Mouse (Mus musculus) neural tube, embryonic 14.5 days (tissue): Measurements from ENCODE around the gene Pcdh15. TPM values are rescaled to one million over a fixed set of nuclear protein-coding genes. Genes with fewer than 3 reads are reported as not detected.

Source experiments
- ATAC-seq: fragments of 200-750 bp; cut with Nextera tagmentation; 2 replicates; pipeline ENCODE4 v1.8.0; 2017; ENCODE audit warnings: low read depth, mild to moderate bottlenecking, moderate TSS enrichment, moderate library complexity
- H3K27ac ChIP-seq: fragments of 300-500 bp; sonication (generic); 2 replicates; pipeline ENCODE4 v1.5.1; 2014; ENCODE audit warnings: low read depth, mild to moderate bottlenecking, control low read depth, low read length, moderate library complexity, mixed read lengths
- H3K27me3 ChIP-seq: fragments of 300-500 bp; sonication (generic); 2 replicates; pipeline ENCODE4 v1.6.1; 2014; ENCODE audit warnings: low read length; ENCODE audit not compliant: control insufficient read depth, insufficient read depth
- H3K36me3 ChIP-seq: fragments of 300-500 bp; sonication (generic); 2 replicates; pipeline ENCODE4 v1.6.1; 2014; ENCODE audit warnings: low read length, mixed read lengths; ENCODE audit not compliant: control insufficient read depth, insufficient read depth
- H3K4me1 ChIP-seq: fragments of 300-500 bp; sonication (generic); 2 replicates; pipeline ENCODE4 v1.6.1; 2014; ENCODE audit warnings: low read length; ENCODE audit not compliant: control insufficient read depth, insufficient read depth
- H3K4me2 ChIP-seq: fragments of 300-500 bp; sonication (generic); 2 replicates; pipeline ENCODE4 v1.6.1; 2014; ENCODE audit warnings: mild to moderate bottlenecking, low read depth, low read length, control low read depth
- H3K4me3 ChIP-seq: fragments of 300-500 bp; sonication (generic); 2 replicates; pipeline ENCODE4 v1.5.1; 2014; ENCODE audit warnings: low read depth, low read length, control low read depth, mixed read lengths
- H3K9ac ChIP-seq: fragments of 300-500 bp; sonication (generic); replicated peaks from 2 replicates; pipeline ENCODE4 v1.6.1; 2014; ENCODE audit warnings: low read depth, mild to moderate bottlenecking, control low read depth, low read length, mixed read lengths
- H3K9me3 ChIP-seq: fragments of 300-500 bp; sonication (generic); 2 replicates; pipeline ENCODE4 v1.6.1; 2016; ENCODE audit warnings: low read length; ENCODE audit not compliant: control insufficient read depth
- WGBS: fragments of 180-500 bp; shearing (Covaris S2); extraction: QIAGEN DNeasy Blood & Tissue Kit; methylation state at CpG from one replicate; pipeline ENCODE4 v1.1.7; 2014; 5-methylcytosine and 5-hydroxymethylcytosine counted together
- polyA plus RNA-seq: library from polyadenylated mRNA; unstranded; fragments of >200 nt; fragmentation: Nextera tagmentation; extraction: Ambion mirVana; gene quantifications from 2 replicates; pipeline ENCODE4 v1.2.1, GENCODE M21; 2014

Pcdh15 gene
- polyA plus RNA-seq, 1 experiment from 2014 or later: 23.0 TPM

DNA sequence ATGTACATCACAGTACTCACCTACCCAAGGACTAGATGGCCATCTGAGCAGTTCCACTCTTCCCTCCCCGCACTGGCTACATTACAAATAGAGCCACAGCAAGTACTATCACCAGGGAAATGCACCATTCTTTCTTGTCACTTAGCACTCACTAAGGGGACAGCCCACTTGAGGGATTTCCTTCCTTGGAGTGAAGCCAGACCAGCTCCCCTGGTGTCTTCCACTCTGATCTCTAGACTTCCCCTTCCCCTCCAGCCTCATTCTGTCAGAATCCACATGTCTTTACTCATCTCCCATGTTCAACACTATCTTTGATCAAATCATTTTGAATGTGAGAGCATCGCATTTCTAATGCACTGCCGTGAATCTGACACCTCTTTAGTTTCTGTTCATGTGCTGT is 1413.2 kb downstream of the Pcdh15 start:
- Histone ChIP-seq H3K4me2 (no peak overlapping the region), H3K36me3 (no peaks in the 10 kb centered on the region), H3K9me3 (no peaks in the 10 kb centered on the region), H3K4me3 (no peak overlapping the region), H3K4me1 (no peaks in the 10 kb centered on the region), H3K9ac (no peak overlapping the region), H3K27ac (no peak overlapping the region), H3K27me3 (no peaks in the 10 kb centered on the region)
- ATAC-seq: no peak
- WGBS: 68% methylated on average over 3 of the region's 3 CpGs

DNA sequence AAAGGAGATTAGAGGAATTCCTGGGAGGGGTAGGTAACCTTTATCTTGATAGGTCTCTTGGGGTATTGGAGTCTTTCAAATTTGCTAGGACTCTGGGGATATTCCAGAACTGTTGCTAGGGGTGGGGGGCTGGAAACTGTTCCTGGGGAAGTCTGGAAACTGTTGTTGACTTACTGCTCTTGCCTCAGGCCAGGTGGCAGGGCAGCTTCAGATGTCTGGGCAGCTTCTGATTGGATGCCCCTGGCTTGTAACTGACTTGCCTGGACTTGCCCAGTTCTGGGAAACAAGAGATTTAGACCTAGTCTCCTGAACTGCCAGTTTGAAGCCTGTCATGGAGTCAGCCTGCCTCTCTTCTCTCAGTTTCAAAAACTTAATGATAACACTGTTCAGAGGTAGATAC is 1414.6 kb downstream of the Pcdh15 start:
- H3K9me3 ChIP-seq: no peaks in the 10 kb centered on the region
- H3K4me2 ChIP-seq: no peak overlapping the region

DNA sequence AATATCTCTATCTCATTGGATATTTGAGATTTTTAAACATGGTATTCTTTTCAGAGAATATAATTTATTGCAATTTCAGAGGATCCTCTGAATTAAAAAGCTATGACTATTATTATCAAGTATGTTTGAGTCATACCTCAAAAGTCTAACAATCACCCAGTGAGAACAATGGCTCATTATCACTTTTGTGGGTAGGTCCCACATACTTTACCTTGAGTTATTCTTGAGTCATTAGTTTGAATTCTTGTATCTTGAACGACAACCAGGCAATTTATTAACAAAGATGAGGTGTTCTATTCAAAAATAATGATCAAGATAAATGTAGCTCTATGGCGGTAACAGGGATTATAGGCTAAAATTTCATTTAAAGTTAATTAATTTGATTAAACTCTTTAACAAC is 1439.2 kb downstream of the Pcdh15 start:
- no peaks in the 10 kb centered on the region for H3K27me3 ChIP-seq
- no peaks in the 10 kb centered on the region for H3K36me3 ChIP-seq
- H3K4me1 ChIP-seq: no peaks in the 10 kb centered on the region
- no peaks in the 10 kb centered on the region for H3K9me3 ChIP-seq
- no peak overlapping the region for H3K9ac ChIP-seq
- ATAC-seq: no peak
- H3K4me2 ChIP-seq: no peak overlapping the region
- no peak overlapping the region for H3K27ac ChIP-seq
- 87% methylated on average over 2 of the region's 2 CpGs for WGBS
- H3K4me3 ChIP-seq: no peak overlapping the region

More for the DNA sequence above, 1414.6 kb downstream of the Pcdh15 start:
- H3K36me3 ChIP-seq: no peaks in the 10 kb centered on the region
- H3K27me3 ChIP-seq: no peaks in the 10 kb centered on the region
- H3K4me1 ChIP-seq: no peaks in the 10 kb centered on the region
- H3K9ac ChIP-seq: no peak overlapping the region
- H3K27ac ChIP-seq: no peak overlapping the region
- no peak overlapping the region for H3K4me3 ChIP-seq
- no peak for ATAC-seq

DNA sequence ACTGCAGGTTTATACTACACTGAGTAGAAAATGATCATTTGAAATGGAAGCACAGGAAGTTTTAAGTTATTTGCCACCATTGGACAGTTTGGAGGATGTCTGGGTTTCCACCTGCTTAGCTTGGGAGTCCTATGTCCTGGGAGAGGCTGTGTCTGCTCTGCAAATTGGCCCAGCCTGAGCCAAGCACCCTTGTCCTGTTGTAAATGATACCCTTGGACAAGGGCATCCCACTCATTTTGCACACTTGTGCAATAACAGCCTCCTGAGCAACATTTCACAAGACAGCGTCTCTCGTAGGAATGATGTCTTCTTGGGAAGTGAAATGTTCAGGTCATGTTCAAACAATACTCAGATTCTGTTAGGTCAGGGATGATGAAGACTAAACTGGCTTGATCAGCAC is 1456.2 kb downstream of the Pcdh15 start:
- no peak overlapping the region for H3K4me3 ChIP-seq
- no peak overlapping the region for H3K4me2 ChIP-seq
- H3K4me1 ChIP-seq: no peaks in the 10 kb centered on the region
- no peak overlapping the region for H3K27ac ChIP-seq
- H3K27me3 ChIP-seq: no peaks in the 10 kb centered on the region
- no peaks in the 10 kb centered on the region for H3K36me3 ChIP-seq
- H3K9ac ChIP-seq: no peak overlapping the region
- H3K9me3 ChIP-seq: no peaks in the 10 kb centered on the region
- WGBS: 45% methylated on average over 2 of the region's 2 CpGs
- no peak for ATAC-seq

DNA sequence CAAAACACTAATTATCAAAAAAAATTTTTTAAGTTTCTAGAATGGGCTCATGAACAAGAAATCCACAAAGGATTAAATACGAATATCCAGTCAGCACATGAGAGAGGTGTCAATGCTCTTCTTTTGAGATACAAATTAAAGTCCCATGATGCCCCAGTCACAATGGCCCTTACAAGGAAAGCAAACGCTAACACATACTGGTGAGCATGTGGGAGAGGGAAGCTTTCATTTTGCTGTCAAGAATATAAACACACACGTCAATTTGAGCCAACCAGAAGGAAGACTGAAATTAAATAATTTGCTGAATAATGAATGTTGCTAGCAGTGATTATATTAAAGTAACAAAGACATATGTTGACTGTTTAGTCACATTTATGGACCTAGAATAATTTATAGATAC is 1470.5 kb downstream of the Pcdh15 start:
- Histone ChIP-seq H3K9ac (no peak overlapping the region), H3K27me3 (no peaks in the 10 kb centered on the region), H3K9me3 (no peaks in the 10 kb centered on the region), H3K4me3 (no peak overlapping the region), H3K27ac (no peak overlapping the region), H3K36me3 (no peaks in the 10 kb centered on the region), H3K4me2 (no peak overlapping the region), H3K4me1 (no peaks in the 10 kb centered on the region)
- no peak for ATAC-seq
- WGBS: 77% methylated on average over 3 of the region's 3 CpGs

DNA sequence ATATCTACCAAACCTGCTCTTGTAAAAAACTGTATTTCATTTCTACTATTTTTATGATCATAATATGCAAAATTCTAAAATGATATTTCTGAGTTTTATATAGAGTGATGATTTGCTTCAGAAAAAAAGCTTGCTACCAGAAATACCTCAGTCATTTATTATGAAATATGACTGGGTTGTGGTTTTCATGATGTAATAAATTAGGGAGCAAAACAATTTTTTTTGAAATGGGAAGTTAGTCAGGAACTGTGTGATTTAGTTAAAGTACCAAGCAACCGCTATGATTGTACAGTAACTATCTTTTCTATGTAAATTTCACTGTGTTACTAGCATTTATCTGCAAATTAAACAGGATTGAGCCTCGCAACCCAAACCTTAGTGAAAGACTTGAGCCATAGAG is 1480.8 kb downstream of the Pcdh15 start:
- no peak for ATAC-seq
- H3K36me3 ChIP-seq: no peaks in the 10 kb centered on the region
- H3K27ac ChIP-seq: no peak overlapping the region
- 90% methylated on average over 2 of the region's 2 CpGs for WGBS
- H3K9me3 ChIP-seq: no peaks in the 10 kb centered on the region
- H3K9ac ChIP-seq: no peak overlapping the region
- no peak overlapping the region for H3K4me3 ChIP-seq
- H3K4me2 ChIP-seq: no peak overlapping the region
- no peaks in the 10 kb centered on the region for H3K27me3 ChIP-seq
- H3K4me1 ChIP-seq: no peaks in the 10 kb centered on the region

DNA sequence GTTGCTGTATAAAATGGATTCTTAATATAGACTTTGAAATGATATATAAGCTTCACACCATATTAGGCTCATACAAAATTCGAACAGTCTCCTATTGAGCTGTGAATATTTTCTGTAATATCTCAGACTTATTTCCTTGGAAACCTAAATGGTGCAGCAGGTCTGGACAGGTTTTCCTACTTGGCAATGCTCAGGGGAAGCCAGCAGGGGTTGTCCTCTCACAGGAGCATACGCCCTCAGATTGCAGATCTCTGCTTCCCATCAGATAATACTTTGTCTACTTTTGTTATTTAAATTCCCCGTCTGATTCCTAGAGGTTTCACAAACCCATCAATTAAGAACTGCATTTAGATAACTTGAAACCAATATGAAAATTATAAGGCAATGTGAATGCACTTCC is 1492.7 kb downstream of the Pcdh15 start:
- WGBS: 80% methylated on average over 3 of the region's 3 CpGs
- Histone ChIP-seq H3K36me3 (no peaks in the 10 kb centered on the region), H3K4me1 (no peaks in the 10 kb centered on the region), H3K9ac (no peak overlapping the region), H3K4me3 (no peak overlapping the region), H3K27ac (no peak overlapping the region), H3K9me3 (no peaks in the 10 kb centered on the region), H3K4me2 (no peak overlapping the region), H3K27me3 (no peaks in the 10 kb centered on the region)
- ATAC-seq: no peak

DNA sequence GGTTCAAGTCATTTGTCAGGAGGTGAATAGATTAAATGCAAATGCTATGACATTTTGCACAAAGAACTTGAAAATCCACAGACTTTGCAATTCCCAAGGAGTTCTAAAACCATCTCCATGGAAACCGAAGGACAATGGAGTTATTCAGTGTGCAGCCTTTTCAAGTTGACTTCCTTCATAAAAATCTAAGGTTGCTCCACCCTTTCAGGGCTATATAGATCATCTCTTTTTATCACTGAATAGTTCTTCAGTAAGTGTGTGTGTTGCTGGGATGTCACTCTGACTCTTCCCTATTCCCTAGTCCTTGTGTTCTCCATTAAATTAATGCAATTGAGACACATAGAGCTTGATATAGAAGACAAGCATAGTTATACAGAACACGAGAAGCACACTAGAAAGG is 1508.5 kb downstream of the Pcdh15 start:
- Histone ChIP-seq H3K9me3 (no peaks in the 10 kb centered on the region), H3K4me3 (no peak overlapping the region), H3K36me3 (no peaks in the 10 kb centered on the region), H3K4me2 (no peak overlapping the region), H3K27ac (no peak overlapping the region), H3K4me1 (no peaks in the 10 kb centered on the region), H3K27me3 (no peaks in the 10 kb centered on the region), H3K9ac (no peak overlapping the region)
- no peak for ATAC-seq
- 73% methylated on average over 2 of the region's 2 CpGs for WGBS

DNA sequence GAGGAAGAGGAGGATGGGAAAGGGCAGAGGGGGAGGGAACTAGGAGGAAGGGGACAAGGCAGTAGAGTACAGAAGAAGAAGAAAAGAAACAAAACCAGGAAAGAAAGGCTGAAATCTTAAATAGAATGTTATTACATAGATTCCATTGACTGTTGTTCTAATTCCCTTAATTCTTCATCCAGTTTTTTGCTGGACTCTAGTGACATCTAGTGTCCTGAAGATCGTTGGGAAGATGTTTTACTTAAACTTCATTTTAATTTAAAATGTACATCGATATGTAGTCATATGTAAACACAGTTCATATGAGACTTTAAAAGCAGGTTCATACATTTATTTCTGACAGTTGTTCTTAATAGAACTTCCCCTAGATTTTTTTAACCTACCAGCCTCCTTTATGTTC is 1522.7 kb downstream of the Pcdh15 start:
- no peaks in the 10 kb centered on the region for H3K4me1 ChIP-seq
- no peak for ATAC-seq
- no peak overlapping the region for H3K4me2 ChIP-seq
- no peak overlapping the region for H3K4me3 ChIP-seq
- H3K9ac ChIP-seq: no peak overlapping the region
- H3K9me3 ChIP-seq: no peaks in the 10 kb centered on the region
- no peaks in the 10 kb centered on the region for H3K27me3 ChIP-seq
- no peaks in the 10 kb centered on the region for H3K36me3 ChIP-seq
- no peak overlapping the region for H3K27ac ChIP-seq
- 72% methylated on average over 2 of the region's 2 CpGs for WGBS

DNA sequence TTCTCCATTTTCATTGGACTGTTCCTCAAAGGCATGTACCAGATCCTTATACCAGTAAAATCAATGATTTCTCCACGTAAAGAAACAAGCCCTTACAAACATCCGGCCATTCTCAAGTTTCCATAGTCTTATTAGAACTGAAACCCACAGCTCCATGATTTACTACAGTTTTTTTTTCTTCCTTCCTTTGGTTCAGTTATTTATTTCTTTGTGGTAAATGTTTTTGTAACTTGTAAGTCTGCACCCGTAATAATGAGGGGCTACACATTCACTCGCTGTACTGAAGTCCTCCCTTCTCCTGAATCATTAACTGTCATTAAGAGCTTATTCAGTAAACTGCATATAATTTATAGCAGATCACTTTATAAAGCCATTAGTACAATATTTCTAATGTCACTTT is 1526.6 kb downstream of the Pcdh15 start:
- H3K36me3 ChIP-seq: no peaks in the 10 kb centered on the region
- H3K4me3 ChIP-seq: no peak overlapping the region
- no peaks in the 10 kb centered on the region for H3K4me1 ChIP-seq
- no peak overlapping the region for H3K27ac ChIP-seq
- WGBS: 73% methylated on average over 4 of the region's 4 CpGs
- ATAC-seq: no peak
- no peak overlapping the region for H3K9ac ChIP-seq
- no peaks in the 10 kb centered on the region for H3K27me3 ChIP-seq
- H3K9me3 ChIP-seq: no peaks in the 10 kb centered on the region
- no peak overlapping the region for H3K4me2 ChIP-seq
